Mouse (Mus musculus): ENCODE measurements at regions not wholly inside any gene's neighbourhood (a gene's known extent, or its start where the extent isn't known, plus 50 kb on each side); places are given as distances from the start of the nearest gene placed in this dataset.

- DNase-seq (ENCODE audit: low spot score), result peak; percentile 6
Measured at GRCm38 (mm10) chrX:51913247-51913646, 59.3 kb downstream of the 1700080O16Rik start.

- DNase-seq (ENCODE audit: low spot score), result no peak
Measured at GRCm38 (mm10) chrX:51911566-51911965, 61.0 kb downstream of the 1700080O16Rik start.

- DNase-seq (ENCODE audit: low spot score), result no peak
Measured at GRCm38 (mm10) chrX:51910576-51910975, 62.0 kb downstream of the 1700080O16Rik start.

GRCm38 (mm10) chrX:51898445-51898844 lies 74.1 kb downstream of the 1700080O16Rik start:
- DNase-seq (ENCODE audit: low spot score), result no peak

GRCm38 (mm10) chrX:51897059-51897458 lies 75.5 kb downstream of the 1700080O16Rik start:
- DNase-seq (ENCODE audit: low spot score), result no peak

- DNase-seq (ENCODE audit: low spot score), result no peak
Measured at GRCm38 (mm10) chrX:51895646-51896190, 76.9 kb downstream of the 1700080O16Rik start.

- no peak for DNase-seq (ENCODE audit: low spot score)
Measured at GRCm38 (mm10) chrX:51892716-51893115, 79.9 kb downstream of the 1700080O16Rik start.

- no peak for DNase-seq (ENCODE audit: low spot score)
Measured at GRCm38 (mm10) chrX:51886129-51886528, 85.1 kb upstream of the Usp26 start.

Data from thymus, postnatal 0 days (tissue).